Mouse (Mus musculus) brown adipose tissue, adult 24 weeks (tissue): ENCODE measurements around the gene Zfp536. TPM values are rescaled to one million over a fixed set of nuclear protein-coding genes. Genes with fewer than 3 reads are reported as not detected.

Source experiments
- H3K27ac ChIP-seq: fragments of 200-500 bp; replicated peaks from 2 replicates; pipeline ENCODE4 v1.5.1; 2012; ENCODE audit warnings: low read depth, mild to moderate bottlenecking, low read length
- H3K4me1 ChIP-seq: fragments of 200-500 bp; 2 replicates; pipeline ENCODE4 v1.6.1; 2012; ENCODE audit warnings: low read length, mixed read lengths; ENCODE audit not compliant: control insufficient read depth, insufficient read depth, insufficient read length
- H3K4me3 ChIP-seq: fragments of 200-500 bp; 2 replicates; pipeline ENCODE4 v1.5.1; 2012; ENCODE audit warnings: low read depth, mild to moderate bottlenecking, low read length, moderate library complexity; ENCODE audit not compliant: insufficient read depth
- polyA plus RNA-seq: library from polyadenylated mRNA; stranded (reverse); fragments of >200 nt; gene quantifications from 2 replicates; pipeline ENCODE4 v1.2.4, GENCODE M21; 2012; ENCODE audit not compliant: missing spikeins, insufficient read depth, insufficient read length

Zfp536 gene
- polyA plus RNA-seq, 1 experiment, result not detected

GRCm38 (mm10) chr7:37568811-37569500, 204.5 kb downstream of the Zfp536 start:
- H3K27ac ChIP-seq, result no peak overlapping the region
- no peaks in the 10 kb centered on the region for H3K4me1 ChIP-seq
- no peak overlapping the region for H3K4me3 ChIP-seq

- no peak overlapping the region for H3K27ac ChIP-seq
- H3K4me3 ChIP-seq, result no peak overlapping the region
- no peaks in the 10 kb centered on the region; the same call in 1 of the 2 replicates for H3K4me1 ChIP-seq
Measured at GRCm38 (mm10) chr7:37568041-37568440, 205.4 kb downstream of the Zfp536 start.

GRCm38 (mm10) chr7:37566019-37566418, 207.4 kb downstream of the Zfp536 start:
- no peak overlapping the region for H3K4me3 ChIP-seq
- peaks cover 7% of the 10 kb centered on the region; the same call in 1 of the 2 replicates for H3K4me1 ChIP-seq
- no peak overlapping the region for H3K27ac ChIP-seq

- Histone ChIP-seq H3K27ac (no peak overlapping the region), H3K4me1 (peaks cover 7% of the 10 kb centered on the region; the same call in 1 of the 2 replicates), H3K4me3 (no peak overlapping the region)
Measured at GRCm38 (mm10) chr7:37565371-37565770, 208.1 kb downstream of the Zfp536 start.

- H3K4me1 ChIP-seq, result peaks cover 7% of the 10 kb centered on the region; the same call in 1 of the 2 replicates
- no peak overlapping the region for H3K27ac ChIP-seq
- no peak overlapping the region for H3K4me3 ChIP-seq
Measured at GRCm38 (mm10) chr7:37564644-37565043, 208.8 kb downstream of the Zfp536 start.

- no peak overlapping the region for H3K27ac ChIP-seq
- H3K4me1 ChIP-seq, result peaks cover 7% of the 10 kb centered on the region; the same call in 1 of the 2 replicates
- no peak overlapping the region for H3K4me3 ChIP-seq
Measured at GRCm38 (mm10) chr7:37563831-37564400, 209.5 kb downstream of the Zfp536 start.

GRCm38 (mm10) chr7:37563171-37563574, 210.3 kb downstream of the Zfp536 start:
- H3K27ac ChIP-seq, result peak overlapping the region; percentile 89
- H3K4me3 ChIP-seq, result peak overlapping the region; percentile 73
- H3K4me1 ChIP-seq, result peaks cover 7% of the 10 kb centered on the region; the same call in 1 of the 2 replicates

- Histone ChIP-seq H3K27ac (no peak overlapping the region; the same call in 1 of the 2 replicates), H3K4me3 (peak overlapping the region; percentile 73; the same call in 1 of the 2 replicates), H3K4me1 (peaks cover 7% of the 10 kb centered on the region; the same call in 1 of the 2 replicates)
Measured at GRCm38 (mm10) chr7:37562505-37562904, 210.9 kb downstream of the Zfp536 start.

GRCm38 (mm10) chr7:37560581-37560980, 212.9 kb downstream of the Zfp536 start:
- peaks cover 7% of the 10 kb centered on the region; the same call in 1 of the 2 replicates for H3K4me1 ChIP-seq
- no peak overlapping the region for H3K27ac ChIP-seq
- no peak overlapping the region for H3K4me3 ChIP-seq

GRCm38 (mm10) chr7:37559851-37560250, 213.6 kb downstream of the Zfp536 start:
- H3K4me3 ChIP-seq, result no peak overlapping the region
- H3K4me1 ChIP-seq, result peaks cover 7% of the 10 kb centered on the region; the same call in 1 of the 2 replicates
- no peak overlapping the region for H3K27ac ChIP-seq

- H3K4me3 ChIP-seq, result no peak overlapping the region
- no peak overlapping the region for H3K27ac ChIP-seq
- peaks cover 7% of the 10 kb centered on the region; the same call in 1 of the 2 replicates for H3K4me1 ChIP-seq
Measured at GRCm38 (mm10) chr7:37559341-37559740, 214.1 kb downstream of the Zfp536 start.

GRCm38 (mm10) chr7:37556811-37557210, 216.6 kb downstream of the Zfp536 start:
- Histone ChIP-seq H3K27ac (no peak overlapping the region), H3K4me3 (no peak overlapping the region), H3K4me1 (no peaks in the 10 kb centered on the region)

GRCm38 (mm10) chr7:37554405-37554804, 219.0 kb downstream of the Zfp536 start:
- Histone ChIP-seq H3K27ac (no peak overlapping the region), H3K4me1 (no peaks in the 10 kb centered on the region)

GRCm38 (mm10) chr7:37553646-37554045, 219.8 kb downstream of the Zfp536 start:
- no peak overlapping the region for H3K27ac ChIP-seq

More at GRCm38 (mm10) chr7:37554405-37554804, 219.0 kb downstream of the Zfp536 start:
- H3K4me3 ChIP-seq, result no peak overlapping the region

GRCm38 (mm10) chr7:37552384-37552783, 221.1 kb downstream of the Zfp536 start:
- Histone ChIP-seq H3K4me1 (no peaks in the 10 kb centered on the region), H3K4me3 (no peak overlapping the region), H3K27ac (no peak overlapping the region)

More at GRCm38 (mm10) chr7:37553646-37554045, 219.8 kb downstream of the Zfp536 start:
- Histone ChIP-seq H3K4me3 (no peak overlapping the region), H3K4me1 (no peaks in the 10 kb centered on the region)
